Mouse (Mus musculus) MEL (cell line): ENCODE measurements around the gene Pid1.
"Not testable (repeated sequence)": the region's sequence is repeated elsewhere in the genome, so short reads cannot be mapped to it uniquely, and the experiment has no call there.

Source experiments
- EP300 ChIP-seq, 2 experiments: IDR thresholded peaks; 2 replicates each; pipeline ENCODE4 v1.6.1; 2011; ENCODE audit warnings: improper control_type of control experiment in 2 of 2, low read length in 2 of 2, low read depth in 1 of 2, mild to moderate bottlenecking in 1 of 2
- RCOR1 ChIP-seq: IDR thresholded peaks from 2 replicates; pipeline ENCODE4 v1.6.1; 2012; ENCODE audit warnings: low read depth, mild to moderate bottlenecking, inconsistent platforms, low read length, improper control_type of control experiment

DNA sequence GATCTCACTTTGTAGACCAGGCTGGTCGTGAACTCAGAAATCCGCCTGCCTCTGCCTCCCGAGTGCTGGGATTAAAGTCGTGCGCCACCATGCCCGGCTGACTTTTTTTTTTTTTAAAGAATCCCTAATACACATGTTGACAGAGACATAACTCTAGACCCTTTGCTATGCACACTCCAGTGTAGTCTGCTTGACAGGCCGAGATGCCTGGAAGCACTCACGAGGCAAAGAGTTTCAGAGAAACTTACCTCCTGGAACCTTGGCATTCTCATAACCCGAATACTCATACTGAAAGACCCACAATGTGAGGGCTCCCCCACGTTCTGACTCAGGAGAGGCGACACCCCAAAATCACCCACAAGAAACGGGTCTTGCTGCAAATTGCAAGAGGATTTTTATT lies 32.1 kb downstream of the Pid1 start:
- not testable (repeated sequence) for TF ChIP-seq EP300 (IDR thresholded peaks at IDR 0.05; ENCODE audit: low read depth in 1 of 2, low read length in 2 of 2); RCOR1
